Mouse (Mus musculus): ENCODE measurements at regions not wholly inside any gene's neighbourhood (a gene's known extent, or its start where the extent isn't known, plus 50 kb on each side); places are given as distances from the start of the nearest gene placed in this dataset.
"Not testable (repeated sequence)": the region's sequence is repeated elsewhere in the genome, so short reads cannot be mapped to it uniquely, and the experiment has no call there.

DNA sequence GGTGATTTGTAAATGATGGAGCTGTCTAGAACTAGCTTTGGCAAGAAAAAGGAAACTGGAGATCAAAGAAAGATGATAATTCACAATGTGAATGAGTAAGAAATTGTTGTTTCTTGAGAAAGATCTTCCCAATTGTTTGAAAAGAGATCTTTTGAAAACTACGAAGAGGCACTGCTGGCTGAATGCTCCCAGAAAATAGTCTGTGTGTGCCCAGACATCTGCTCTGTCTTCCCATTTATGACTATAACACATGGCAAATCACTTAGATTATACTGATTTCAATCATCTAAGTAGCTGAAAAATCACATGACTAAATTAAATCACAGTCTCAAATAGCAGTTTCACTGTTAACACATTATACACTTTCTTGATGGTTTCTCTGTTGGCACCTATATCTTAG is 434.2 kb upstream of the Sema6d start:
- no peak for DNase-seq

DNA sequence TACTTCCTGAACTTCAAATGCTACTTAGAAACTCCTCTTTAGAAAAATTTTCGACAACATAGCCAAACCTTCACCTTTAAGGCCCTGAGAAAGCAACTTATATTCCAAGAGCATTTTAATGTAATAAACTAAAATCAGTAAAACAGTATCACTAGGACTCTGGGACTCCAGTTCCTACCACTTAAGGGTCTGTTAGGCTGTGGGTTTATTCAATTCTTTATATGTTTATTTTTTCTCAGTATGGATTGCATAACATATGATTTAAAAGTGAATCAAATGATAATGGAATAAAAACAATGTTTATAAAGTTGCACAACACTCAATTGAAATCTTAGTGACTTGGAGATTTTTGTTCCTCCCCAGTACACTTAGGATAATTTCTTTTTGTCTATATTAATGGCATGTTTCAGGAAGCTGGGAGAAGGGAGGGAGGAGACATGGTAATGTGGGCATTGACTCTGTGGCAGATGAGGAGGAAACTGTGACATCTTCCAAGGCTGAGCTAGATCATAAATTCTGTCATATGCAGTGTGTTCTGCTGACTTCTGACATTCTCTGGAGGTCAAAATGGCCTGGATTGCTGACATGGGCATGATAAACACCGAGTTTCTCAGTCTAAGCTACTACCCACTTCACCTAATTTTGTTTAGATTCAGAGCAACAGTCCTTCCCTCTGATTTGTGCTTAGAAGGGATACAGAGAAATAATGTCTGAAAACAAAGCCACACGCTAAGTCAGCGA is 401.3 kb upstream of the Sema6d start:
- no peak for DNase-seq

DNA sequence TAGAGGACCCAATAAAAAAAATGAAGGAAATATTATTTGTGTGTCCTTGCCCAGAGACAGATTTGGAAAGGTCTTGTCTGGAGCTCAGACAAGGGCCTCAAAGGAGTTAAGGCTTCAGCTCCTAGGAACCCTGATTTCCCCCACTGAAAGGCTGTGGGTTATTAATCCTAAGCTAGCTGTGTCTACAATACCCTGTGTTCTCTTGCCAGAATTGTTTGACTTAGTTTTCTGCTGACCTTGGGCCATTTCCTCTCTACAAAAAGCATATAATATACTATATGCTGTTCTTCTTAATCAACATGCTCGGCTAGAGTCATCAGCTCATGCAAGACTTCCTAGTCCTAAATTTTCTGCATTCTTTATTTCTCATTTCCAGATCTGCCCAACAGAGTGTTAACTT is 400.0 kb upstream of the Sema6d start:
- no peak for DNase-seq

DNA sequence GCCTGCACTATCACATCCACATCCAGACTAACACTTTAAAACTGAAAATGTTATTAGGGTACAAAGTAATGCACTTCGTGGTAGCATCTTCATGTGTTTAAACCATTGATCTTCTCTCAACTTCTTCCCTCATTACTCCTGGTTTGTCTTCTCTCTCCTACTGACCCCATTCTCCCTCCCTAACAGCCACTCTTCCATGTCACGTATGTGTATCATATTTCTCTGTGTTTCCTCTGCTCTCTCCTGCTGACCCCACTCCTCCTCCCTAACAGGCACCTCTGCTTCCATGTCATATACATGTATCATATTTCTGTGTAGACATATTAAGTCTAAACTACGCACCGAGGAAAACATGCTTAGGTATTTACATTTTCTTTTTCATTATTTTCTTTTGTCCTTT is 350.1 kb upstream of the Sema6d start:
- no peak for DNase-seq

DNA sequence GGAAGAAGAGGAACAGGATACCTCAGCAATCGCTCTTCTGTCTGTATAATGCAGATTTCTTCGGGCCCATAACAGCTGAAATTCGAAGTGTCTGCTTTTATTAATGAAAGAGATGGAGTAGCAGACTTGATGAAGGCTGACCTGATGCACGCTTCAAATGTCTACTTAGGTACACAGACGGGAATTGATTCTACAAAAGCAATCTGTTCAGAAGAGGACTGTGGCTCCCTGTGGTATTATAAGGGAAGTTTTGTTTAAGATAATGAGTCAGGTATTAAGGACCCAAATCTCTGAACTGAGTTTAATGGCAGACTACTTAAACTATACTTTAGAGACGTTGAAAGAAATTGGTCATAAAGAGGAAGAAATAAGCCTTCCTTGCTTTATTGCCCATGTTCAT is 349.2 kb upstream of the Sema6d start:
- DNase-seq: no peak

DNA sequence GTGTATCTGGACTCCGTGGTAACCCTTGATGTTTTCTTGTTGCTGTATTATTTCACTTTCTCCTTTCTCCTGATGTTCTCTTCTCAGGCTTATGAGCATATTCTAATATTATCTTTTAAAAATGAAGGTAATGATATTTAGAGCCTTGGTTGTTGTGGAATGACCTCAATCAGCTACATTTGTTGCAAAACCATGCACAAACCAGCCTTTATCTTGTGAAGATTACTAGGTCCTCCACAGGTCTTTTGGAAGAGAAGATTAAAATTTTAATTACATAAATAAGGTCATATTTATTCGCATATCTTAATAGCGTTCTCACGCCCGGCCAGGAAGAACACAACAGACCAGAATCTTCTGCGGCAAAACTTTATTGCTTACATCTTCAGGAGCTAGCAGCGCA is 335.5 kb upstream of the Sema6d start:
- no peak for DNase-seq

DNA sequence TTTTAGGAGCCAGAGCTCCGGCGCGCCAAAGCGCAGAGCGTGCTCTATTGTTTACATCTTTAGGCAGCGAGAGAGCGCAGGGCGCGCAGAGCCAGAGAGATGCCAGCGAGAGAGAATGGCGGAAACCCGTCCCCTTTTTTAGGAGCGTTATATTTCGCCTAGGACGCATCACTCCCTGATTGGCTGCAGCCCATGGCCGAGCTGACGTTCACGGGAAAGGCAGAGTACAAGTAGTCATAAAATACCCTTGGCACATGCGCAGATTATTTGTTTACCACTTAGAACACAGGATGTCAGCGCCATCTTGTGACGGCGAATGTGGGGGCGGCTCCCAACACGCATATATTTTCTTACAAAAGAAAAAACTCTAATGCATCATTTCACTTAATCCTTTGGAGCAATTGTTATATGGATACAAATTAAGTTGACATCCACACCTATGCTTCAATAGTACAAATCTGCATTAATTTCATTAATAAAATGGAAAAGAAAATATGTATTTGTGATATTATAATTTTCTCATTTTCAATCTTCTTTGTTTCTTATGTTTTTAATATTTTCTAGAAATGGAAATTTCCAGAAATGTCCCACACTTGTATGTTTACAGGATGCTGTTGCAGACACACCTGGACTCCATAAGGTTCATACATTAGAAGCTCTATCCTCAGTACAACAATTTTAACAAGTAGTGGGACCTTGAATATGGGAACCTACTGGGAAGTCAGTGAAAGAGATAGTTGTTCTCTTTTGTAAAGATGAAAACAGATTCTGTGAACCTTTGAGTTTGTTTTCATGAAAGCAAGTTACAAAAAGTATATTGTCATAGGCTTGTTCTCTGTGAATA is 334.9 kb upstream of the Sema6d start:
- DNase-seq: not testable (repeated sequence)

DNA sequence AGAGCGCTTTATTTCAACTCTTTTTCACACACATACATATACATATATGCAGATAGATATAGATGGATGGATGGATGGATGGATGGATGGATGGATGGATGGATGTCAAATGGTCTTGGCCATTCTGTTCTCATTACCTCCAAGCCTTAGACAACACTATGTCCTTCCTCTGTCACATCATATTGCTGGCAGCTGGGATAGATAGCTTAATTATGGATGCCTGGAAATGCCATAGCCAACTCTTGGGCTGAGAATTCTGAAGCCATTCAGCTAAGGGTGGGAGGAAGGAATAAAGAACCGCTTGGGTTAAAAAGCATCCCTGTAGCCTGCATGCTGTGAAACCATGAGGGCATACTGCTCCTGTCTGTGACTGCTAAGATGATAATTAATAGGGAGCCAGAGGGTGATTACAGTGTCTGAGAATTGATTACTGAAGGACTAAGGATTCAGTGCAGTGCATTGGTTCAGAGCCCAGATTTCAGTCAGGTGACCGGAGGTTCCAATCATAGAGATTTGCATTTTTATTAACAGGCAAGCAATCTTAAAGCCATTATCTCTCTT is 290.5 kb upstream of the Sema6d start:
- no peak for DNase-seq

DNA sequence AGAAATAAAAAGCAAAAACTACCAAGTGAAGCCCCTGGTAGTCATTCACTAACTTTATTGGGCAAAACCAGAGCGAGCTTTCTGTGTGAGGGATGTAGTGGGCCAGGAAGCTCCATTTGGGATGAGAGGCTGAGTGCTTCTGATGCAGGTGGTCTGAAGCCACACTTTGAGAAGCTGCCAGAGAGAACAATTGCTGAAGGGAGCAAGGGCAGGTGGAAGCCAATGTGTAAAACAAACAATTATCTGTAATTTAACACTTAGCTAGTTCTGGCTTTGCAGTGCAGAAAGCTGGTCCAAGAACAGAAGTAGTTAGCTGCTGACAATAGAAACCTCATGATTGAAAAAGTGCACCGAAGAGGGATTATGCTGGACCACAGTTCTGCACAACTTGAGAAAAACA is 284.1 kb upstream of the Sema6d start:
- DNase-seq: no peak

DNA sequence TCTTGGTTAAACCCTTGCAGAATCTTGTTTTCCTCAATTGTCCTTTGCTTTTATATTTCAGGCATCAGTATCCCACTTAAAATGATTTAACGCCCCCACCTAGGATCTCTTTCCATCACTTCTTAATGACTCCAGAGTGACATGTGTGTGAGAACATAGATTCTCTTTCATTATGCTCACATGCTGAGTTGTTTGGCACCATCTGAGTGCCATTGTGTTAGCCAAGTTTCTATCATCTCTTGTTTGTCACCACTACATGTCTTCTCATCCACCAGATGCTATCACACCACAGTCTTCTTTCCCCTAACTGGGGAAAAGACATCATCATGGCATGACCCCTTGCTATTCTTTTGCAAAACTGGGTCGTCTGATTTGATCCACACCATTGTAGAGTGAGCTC is 283.4 kb upstream of the Sema6d start:
- no peak for DNase-seq

DNA sequence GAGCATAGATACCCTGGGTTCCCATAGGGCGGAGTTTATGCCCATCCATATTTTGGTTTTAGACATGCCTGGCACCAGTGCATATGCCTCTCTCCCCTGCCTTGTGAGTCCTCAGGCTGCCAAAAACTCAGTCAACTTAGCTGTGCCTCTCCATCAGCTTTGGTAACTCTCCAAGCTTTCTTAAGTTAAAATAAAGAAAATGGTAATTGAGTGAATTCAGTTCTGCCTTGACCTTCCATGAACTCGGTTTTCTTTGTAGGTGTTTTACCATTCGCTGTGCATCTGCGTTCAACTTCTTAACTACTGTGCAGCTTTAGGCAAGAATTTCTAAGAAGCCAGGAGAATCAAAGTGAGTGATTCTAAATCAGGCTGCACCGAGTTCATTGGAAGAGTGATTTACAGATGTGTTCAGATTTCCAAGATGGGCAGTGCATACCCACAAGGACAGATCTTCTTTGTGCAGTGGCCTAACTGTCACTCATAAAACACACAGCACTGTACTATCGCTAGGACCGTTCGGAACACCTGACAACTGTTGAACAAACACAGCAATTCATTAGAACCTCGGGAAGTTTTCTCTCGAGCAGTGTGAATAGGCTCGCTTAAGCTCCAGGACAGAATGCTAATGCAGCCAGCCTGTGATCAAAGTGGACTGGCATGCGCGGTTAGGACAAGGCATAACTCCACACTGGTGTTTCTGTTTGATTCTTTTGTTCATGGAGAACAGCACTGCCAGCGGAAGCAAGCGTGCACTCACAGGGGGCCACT is 276.4 kb upstream of the Sema6d start:
- peak; percentile 17 for DNase-seq

DNA sequence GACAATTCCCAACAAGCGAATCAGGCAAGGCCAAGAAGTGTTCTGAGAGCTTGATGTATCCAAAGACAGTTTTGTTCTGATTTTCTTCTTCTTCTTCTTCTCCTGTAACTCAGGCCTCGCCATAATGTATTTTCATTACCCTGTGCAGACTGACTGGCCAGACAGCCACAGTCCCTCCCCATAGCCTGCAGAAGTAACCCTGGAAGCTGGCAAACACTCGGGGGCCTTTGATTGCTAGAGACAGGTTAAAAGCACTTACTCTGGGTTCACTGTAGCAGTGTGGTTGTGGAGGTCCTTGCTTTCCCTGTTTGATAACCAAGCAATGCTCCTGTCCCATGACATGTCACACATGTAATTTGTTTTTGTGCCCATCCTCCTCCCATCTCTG is 275.8 kb upstream of the Sema6d start:
- no peak for DNase-seq

DNA sequence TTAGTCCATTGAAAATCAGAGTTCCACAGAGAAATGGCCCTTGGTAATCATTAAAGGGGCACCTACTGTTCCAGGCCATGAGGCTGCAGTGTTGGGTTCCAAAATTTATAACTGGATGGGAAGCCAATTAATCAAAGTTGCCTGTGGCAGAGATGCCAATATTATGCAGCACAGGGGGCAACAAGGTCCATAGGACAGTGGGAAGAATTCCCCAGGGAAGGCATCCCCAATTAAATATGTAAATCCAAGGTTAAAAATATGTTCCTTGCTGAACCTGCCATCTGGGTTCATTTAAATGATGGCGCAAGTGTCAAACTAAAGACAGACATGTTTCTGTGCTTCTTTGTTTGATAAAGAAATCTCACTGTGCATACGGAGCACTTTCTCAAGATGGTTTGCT is 273.1 kb upstream of the Sema6d start:
- DNase-seq: no peak

DNA sequence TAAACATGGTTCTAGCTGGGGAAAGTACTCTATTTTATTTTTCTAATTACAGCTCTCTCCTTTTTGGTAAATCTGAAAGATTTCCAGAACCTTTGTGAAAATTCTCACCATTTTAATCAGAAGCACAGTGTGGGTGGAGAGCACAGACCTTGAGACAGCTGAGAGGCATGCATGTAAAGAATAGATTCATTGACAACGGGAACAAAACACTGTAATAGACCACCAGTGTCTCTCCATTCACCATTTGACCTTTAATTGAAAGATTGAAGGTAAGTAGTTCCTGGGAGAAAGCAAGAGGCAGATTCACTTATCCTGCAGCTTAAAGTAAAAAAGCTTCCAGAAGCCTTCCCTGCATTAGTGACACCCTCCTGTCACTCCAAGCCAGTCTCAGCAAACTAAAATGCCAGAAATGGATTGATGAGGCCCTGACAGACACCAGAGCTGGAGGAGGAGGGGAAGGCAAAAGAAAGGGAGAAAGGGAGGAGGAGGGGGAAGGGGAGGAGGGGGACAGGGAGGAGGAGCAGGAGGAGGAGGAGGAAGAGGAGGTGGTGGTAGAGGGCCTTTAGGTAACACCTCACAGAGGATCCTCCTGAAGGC is 256.1 kb upstream of the Sema6d start:
- DNase-seq: no peak

Measured in right cerebral cortex, postnatal 25 days (tissue).